Mouse (Mus musculus) left cerebral cortex, postnatal 4 days (tissue): Measurements from ENCODE around the gene Cnot10. TPM values are rescaled to one million over a fixed set of nuclear protein-coding genes. Genes with fewer than 3 reads are reported as not detected.

Source experiments
- DNase-seq: peaks from one replicate; pipeline ENCODE4 v3.0.0-alpha.2; 2022
- intact Hi-C: fragments of 180-260 bp; cut with DNase I; formaldehyde crosslinking; loops from one replicate; pipeline ENCODE4 v1.15.1; 2025
- total RNA-seq, 2 experiments: library from RNA; stranded (reverse); gene quantifications; 2 replicates each; pipeline ENCODE4 v1.2.3; 2021

The Cnot10 gene
- total RNA-seq, 2 experiments from 2014 or later = 48.4 to 53.1 TPM

GRCm38 (mm10) chr9:114550033-114550432 lies 90.0 kb downstream of the Cnot10 start:
- intact Hi-C loops = no loop called here
- no peak for DNase-seq

GRCm38 (mm10) chr9:114549117-114549516 lies 90.9 kb downstream of the Cnot10 start:
- no peak for DNase-seq
- intact Hi-C loops = no loop called here

GRCm38 (mm10) chr9:114548496-114548895 lies 91.5 kb downstream of the Cnot10 start:
- intact Hi-C loops = no loop called here
- no peak for DNase-seq

- DNase-seq = no peak
- intact Hi-C loops = no loop called here
Measured at GRCm38 (mm10) chr9:114547643-114548077, 92.3 kb downstream of the Cnot10 start.

- DNase-seq = no peak
- intact Hi-C loops = no loop called here
Measured at GRCm38 (mm10) chr9:114546765-114547164, 93.2 kb downstream of the Cnot10 start.

- DNase-seq = peak; percentile 41
- intact Hi-C loops = no loop called here
Measured at GRCm38 (mm10) chr9:114544754-114545393, 95.1 kb downstream of the Cnot10 start.

GRCm38 (mm10) chr9:114543882-114544753 lies 95.9 kb downstream of the Cnot10 start:
- intact Hi-C loops = no loop called here
- DNase-seq = peak; percentile 13

- DNase-seq = no peak
- intact Hi-C loops = no loop called here
Measured at GRCm38 (mm10) chr9:114541279-114541741, 98.7 kb downstream of the Cnot10 start.

- intact Hi-C loops = no loop called here
Measured at GRCm38 (mm10) chr9:114538996-114539563, 100.9 kb downstream of the Cnot10 start.

GRCm38 (mm10) chr9:114536628-114537027 lies 103.4 kb downstream of the Cnot10 start:
- DNase-seq = no peak
- intact Hi-C loops = no loop called here

More at GRCm38 (mm10) chr9:114538996-114539563, 100.9 kb downstream of the Cnot10 start:
- DNase-seq = no peak

Other genes starting within 250 kb of the Cnot10 start
- gene Crtap, start 249.5 kb downstream of the Cnot10 start, total RNA-seq = 10 to 100 TPM; 13.6 to 18.3 TPM
- 10 to 100 TPM; 26.7 to 30.3 TPM for gene Glb1, start 239.1 kb downstream of the Cnot10 start, total RNA-seq
- gene Tmppe, start 239.1 kb downstream of the Cnot10 start, total RNA-seq = 10 to 100 TPM; 11.1 to 11.4 TPM
- not detected for gene Ccr4, start 135.3 kb downstream of the Cnot10 start, total RNA-seq
- gene C130032M10Rik, start 124.5 kb downstream of the Cnot10 start, total RNA-seq = not detected
- gene Trim71, start 75.8 kb downstream of the Cnot10 start, total RNA-seq = under 1 TPM; 0.06 to 0.14 TPM
- 100 to 1,000 TPM; 121 to 128 TPM for gene Dync1li1, start 48.6 kb upstream of the Cnot10 start, total RNA-seq
- 10 to 100 TPM; 19.6 to 20.6 TPM for gene Cmtm6, start 90.9 kb upstream of the Cnot10 start, total RNA-seq
- gene Cmtm7, start 141.7 kb upstream of the Cnot10 start, total RNA-seq = 1 to 10 TPM; 3.1 to 3.8 TPM
- gene Cmtm8, start 204.0 kb upstream of the Cnot10 start, total RNA-seq = 1 to 10 TPM; 1.3 to 2.7 TPM